Mouse (Mus musculus): Measurements from ENCODE around the gene Osbpl11.

Gene Osbpl11

GRCm38 (mm10) chr16:33244136-33244691, 59.3 kb downstream of the Osbpl11 start:
- 90% methylated on average over 6 of the region's 6 CpGs for WGBS

- 83% methylated on average over 9 of the region's 9 CpGs for WGBS
Observed at GRCm38 (mm10) chr16:33244933-33245470, 60.1 kb downstream of the Osbpl11 start.

- WGBS, result 92% methylated on average over 5 of the region's 5 CpGs
Observed at GRCm38 (mm10) chr16:33246526-33246925, 61.7 kb downstream of the Osbpl11 start.

GRCm38 (mm10) chr16:33247006-33247405, 62.1 kb downstream of the Osbpl11 start:
- WGBS, result 90% methylated on average over 2 of the region's 2 CpGs

- 3% methylated on average over 9 of the region's 9 CpGs for WGBS
Observed at GRCm38 (mm10) chr16:33250651-33251120, 65.8 kb downstream of the Osbpl11 start.

- under 1% methylated on average over 72 of the region's 72 CpGs for WGBS
Observed at GRCm38 (mm10) chr16:33251194-33252051, 66.6 kb downstream of the Osbpl11 start, which contains the start of gene Snx4. Gene Snx4, plus strand, starts transcription at chr16:33251442.

GRCm38 (mm10) chr16:33255601-33256000, 70.7 kb downstream of the Osbpl11 start:
- 72% methylated on average over 7 of the region's 7 CpGs for WGBS

- 75% methylated on average over 2 of the region's 2 CpGs for WGBS
Observed at GRCm38 (mm10) chr16:33258530-33258929, 73.7 kb downstream of the Osbpl11 start.

- 84% methylated on average over 3 of the region's 3 CpGs for WGBS
Observed at GRCm38 (mm10) chr16:33259824-33260223, 75.0 kb downstream of the Osbpl11 start.

- WGBS, result 43% methylated on average over 8 of the region's 8 CpGs
Observed at GRCm38 (mm10) chr16:33260825-33261224, 76.0 kb downstream of the Osbpl11 start.

- 75% methylated on average over 2 of the region's 2 CpGs for WGBS
Observed at GRCm38 (mm10) chr16:33261584-33262061, 76.8 kb downstream of the Osbpl11 start.

GRCm38 (mm10) chr16:33262096-33262495, 77.2 kb downstream of the Osbpl11 start:
- WGBS, result 74% methylated on average over 1 of the region's 1 CpGs

GRCm38 (mm10) chr16:33267616-33268253, 82.9 kb downstream of the Osbpl11 start:
- 88% methylated on average over 9 of the region's 9 CpGs for WGBS

- WGBS, result 92% methylated on average over 4 of the region's 4 CpGs
Observed at GRCm38 (mm10) chr16:33271824-33272223, 87.0 kb downstream of the Osbpl11 start.

GRCm38 (mm10) chr16:33283079-33283478, 98.2 kb downstream of the Osbpl11 start:
- 46% methylated on average over 1 of the region's 1 CpGs for WGBS

- 76% methylated on average over 9 of the region's 9 CpGs for WGBS
Observed at GRCm38 (mm10) chr16:33288536-33288935, 103.7 kb downstream of the Osbpl11 start.

GRCm38 (mm10) chr16:33289981-33290380, 105.1 kb downstream of the Osbpl11 start:
- WGBS, result 82% methylated on average over 7 of the region's 7 CpGs

GRCm38 (mm10) chr16:33292241-33292640, 107.4 kb downstream of the Osbpl11 start:
- 98% methylated on average over 7 of the region's 7 CpGs for WGBS

Data from cerebral cortex, adult 2 months (tissue).